Mouse (Mus musculus): ENCODE data around the gene Col6a6. TPM values are rescaled to one million over a fixed set of nuclear protein-coding genes. Genes with fewer than 3 reads are reported as not detected.
"Not testable (repeated sequence)": the region's sequence is repeated elsewhere in the genome, so short reads cannot be mapped to it uniquely, and the experiment has no call there.

Gene Col6a6
- polyA plus RNA-seq, 1 experiment from 2014 or later: not detected

GRCm38 (mm10) chr9:105659877-105660276, 168.1 kb downstream of the Col6a6 start:
- Histone ChIP-seq H3K4me2 (ENCODE audit: low read depth, low read length, severe bottlenecking) (no peak overlapping the region), H3K27me3 (ENCODE audit: control insufficient read depth, insufficient read depth, low read length) (no peaks in the 10 kb centered on the region), H3K4me3 (ENCODE audit: low read depth, low read length) (no peak overlapping the region), H3K36me3 (ENCODE audit: control insufficient read depth, insufficient read depth, low read length) (no peaks in the 10 kb centered on the region), H3K4me1 (replicated peaks; ENCODE audit: control insufficient read depth, insufficient read depth, low read length) (no peaks in the 10 kb centered on the region), H3K9ac (ENCODE audit: low read length) (no peak overlapping the region), H3K9me3 (ENCODE audit: control insufficient read depth, low read length) (no peaks in the 10 kb centered on the region), H3K27ac (ENCODE audit: low read depth, low read length) (no peak overlapping the region)
- 89% methylated on average over 6 of the region's 6 CpGs for WGBS
- ATAC-seq (replicated peaks; ENCODE audit: low FRiP score) (no peak), DNase-seq (ENCODE audit: low spot score) (no peak)

GRCm38 (mm10) chr9:105658216-105658615, 169.7 kb downstream of the Col6a6 start:
- Histone ChIP-seq H3K9ac (ENCODE audit: low read length) (no peak overlapping the region), H3K27me3 (ENCODE audit: control insufficient read depth, insufficient read depth, low read length) (no peaks in the 10 kb centered on the region), H3K4me3 (ENCODE audit: low read depth, low read length) (no peak overlapping the region), H3K4me2 (ENCODE audit: low read depth, low read length, severe bottlenecking) (no peak overlapping the region), H3K36me3 (ENCODE audit: control insufficient read depth, insufficient read depth, low read length) (no peaks in the 10 kb centered on the region; the same call in 1 of the 2 replicates), H3K27ac (ENCODE audit: low read depth, low read length) (no peak overlapping the region), H3K9me3 (ENCODE audit: control insufficient read depth, low read length) (no peaks in the 10 kb centered on the region), H3K4me1 (replicated peaks; ENCODE audit: control insufficient read depth, insufficient read depth, low read length) (no peaks in the 10 kb centered on the region)
- WGBS: 96% methylated on average over 12 of the region's 12 CpGs
- DNase-seq (ENCODE audit: low spot score) (no peak), ATAC-seq (replicated peaks; ENCODE audit: low FRiP score) (no peak)

DNA sequence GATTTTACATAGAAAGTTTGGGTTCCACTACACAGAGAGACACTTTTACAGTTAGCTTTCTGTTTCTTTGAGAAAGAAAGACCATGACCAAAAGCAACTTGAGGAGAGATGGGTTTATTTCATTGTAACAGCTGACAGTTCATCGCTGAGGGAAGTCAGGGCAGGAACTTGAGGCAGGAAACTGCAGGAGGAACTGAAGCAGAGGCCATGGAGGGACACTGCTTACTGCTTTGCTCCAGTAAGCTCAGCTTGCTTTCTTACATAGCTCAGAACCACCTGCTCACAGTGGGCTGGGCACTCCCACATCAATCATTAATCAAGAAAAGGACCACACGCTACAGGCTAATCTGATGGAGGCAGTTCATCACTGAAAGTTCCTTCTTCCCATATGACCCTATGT, 171.8 kb downstream of the Col6a6 start:
- Histone ChIP-seq H3K4me2 (ENCODE audit: low read depth, low read length, severe bottlenecking) (no peak overlapping the region), H3K27ac (ENCODE audit: low read depth, low read length) (no peak overlapping the region), H3K4me1 (replicated peaks; ENCODE audit: control insufficient read depth, insufficient read depth, low read length) (no peaks in the 10 kb centered on the region), H3K9me3 (ENCODE audit: control insufficient read depth, low read length) (no peaks in the 10 kb centered on the region), H3K36me3 (ENCODE audit: control insufficient read depth, insufficient read depth, low read length) (no peaks in the 10 kb centered on the region; the same call in 1 of the 2 replicates), H3K9ac (ENCODE audit: low read length) (no peak overlapping the region), H3K4me3 (ENCODE audit: low read depth, low read length) (no peak overlapping the region), H3K27me3 (ENCODE audit: control insufficient read depth, insufficient read depth, low read length) (no peaks in the 10 kb centered on the region)
- no peak for DNase-seq (ENCODE audit: low spot score)
- no peak for ATAC-seq (replicated peaks; ENCODE audit: low FRiP score)
- WGBS: 85% methylated on average over 2 of the region's 2 CpGs

DNA sequence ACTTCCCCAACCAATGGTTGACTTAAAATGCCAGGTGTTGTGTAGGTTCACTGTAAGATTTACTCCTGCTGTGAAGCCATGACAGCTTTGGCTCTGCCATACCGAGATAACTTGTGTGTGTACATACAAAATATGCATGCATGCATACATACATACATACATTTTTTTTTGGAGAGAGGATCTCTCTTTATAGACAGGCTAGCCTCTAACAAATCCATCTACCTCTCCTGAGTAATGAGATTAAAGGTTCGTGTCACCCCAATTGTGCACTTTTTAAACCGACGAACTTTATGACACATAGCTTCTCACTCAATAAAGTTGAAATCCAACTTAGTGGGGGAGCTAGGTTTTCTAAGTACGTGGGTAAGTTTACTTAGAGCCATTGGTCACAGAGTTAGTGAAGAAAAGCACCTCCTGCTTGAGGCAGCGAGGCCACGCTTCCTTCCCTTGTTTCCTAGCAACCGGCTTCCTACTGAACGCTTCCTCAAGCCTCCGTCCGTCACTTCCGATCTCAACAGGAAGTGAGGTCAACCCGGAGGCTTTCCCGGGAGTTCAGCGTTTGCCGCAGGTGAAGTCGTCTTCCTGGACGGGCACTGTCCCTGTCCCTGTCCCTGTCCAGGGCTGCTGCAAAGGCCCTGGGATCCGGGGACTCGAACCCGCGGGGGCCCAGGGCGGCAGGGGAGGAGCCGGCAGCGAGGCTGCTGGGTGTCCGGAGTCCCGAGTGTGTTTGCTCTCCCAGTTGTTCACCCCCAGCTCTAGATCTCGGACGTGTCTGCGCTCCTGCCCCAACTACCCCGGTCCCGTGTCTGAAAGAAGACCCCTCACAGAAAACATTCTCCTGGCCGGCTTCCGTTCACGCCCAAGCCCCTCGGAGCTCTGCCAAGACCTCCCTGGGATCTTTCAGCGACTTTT, 185.2 kb downstream of the Col6a6 start, which contains the start of gene Pik3r4:
Gene Pik3r4, plus strand, starts transcription at position 519 of the 912 bp plus-strand sequence.
- Histone ChIP-seq H3K4me1 (replicated peaks; ENCODE audit: control insufficient read depth, insufficient read depth, low read length) (0 out of 2 replicates have a peak, but pooled peaks cover 2% of the 10 kb centered on the region), H3K9me3 (ENCODE audit: control insufficient read depth, low read length) (no peaks in the 10 kb centered on the region), H3K9ac (ENCODE audit: low read length) (peak within 1 kb of the TSS; percentile 87), H3K36me3 (ENCODE audit: control insufficient read depth, insufficient read depth, low read length) (no peaks in the 10 kb centered on the region; the same call in 1 of the 2 replicates), H3K4me3 (ENCODE audit: low read depth, low read length) (peak within 1 kb of the TSS; percentile 76), H3K27ac (ENCODE audit: low read depth, low read length) (no peak within 1 kb of the TSS), H3K4me2 (ENCODE audit: low read depth, low read length, severe bottlenecking) (peak within 1 kb of the TSS; percentile 66), H3K27me3 (ENCODE audit: control insufficient read depth, insufficient read depth, low read length) (no peaks in the 10 kb centered on the region)
- peak; percentile 81 for DNase-seq (ENCODE audit: low spot score)
- 6% methylated on average over 37 of the region's 37 CpGs for WGBS
- peak; percentile 96 for ATAC-seq (replicated peaks; ENCODE audit: low FRiP score)

DNA sequence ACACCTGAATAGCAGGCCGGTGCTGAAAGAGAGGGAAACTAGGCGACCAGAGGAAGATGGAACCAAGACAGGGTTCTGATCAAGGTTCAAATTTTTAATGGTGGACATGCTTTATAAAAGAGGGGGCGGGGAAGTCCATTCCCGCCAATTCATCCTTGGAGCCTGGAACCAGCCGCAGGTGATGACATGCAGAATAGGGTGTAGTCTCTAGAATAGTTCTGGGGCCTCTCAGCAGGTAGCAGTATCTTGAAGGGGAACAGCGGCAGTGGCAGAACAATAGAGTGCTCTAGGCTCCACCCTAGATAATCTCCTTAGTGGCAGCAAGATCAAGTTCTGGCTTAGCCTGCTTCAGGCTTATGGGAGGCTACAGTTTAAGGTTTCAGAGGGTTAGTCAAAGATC, 186.6 kb downstream of the Col6a6 start:
- WGBS: 67% methylated on average over 6 of the region's 6 CpGs
- not testable (repeated sequence) for H3K4me3 ChIP-seq (ENCODE audit: low read depth, low read length); H3K27me3 ChIP-seq (ENCODE audit: control insufficient read depth, insufficient read depth, low read length); H3K4me2 ChIP-seq (ENCODE audit: low read depth, low read length, severe bottlenecking); ATAC-seq (replicated peaks; ENCODE audit: low FRiP score); H3K4me1 ChIP-seq (replicated peaks; ENCODE audit: control insufficient read depth, insufficient read depth, low read length); H3K9ac ChIP-seq (ENCODE audit: low read length); H3K36me3 ChIP-seq (ENCODE audit: control insufficient read depth, insufficient read depth, low read length); H3K27ac ChIP-seq (ENCODE audit: low read depth, low read length); DNase-seq (ENCODE audit: low spot score); H3K9me3 ChIP-seq (ENCODE audit: control insufficient read depth, low read length)

Other genes starting within 250 kb of the Col6a6 start
- 25.4 and 27.1 TPM in 2 replicates for gene Pik3r4, start 185.2 kb downstream of the Col6a6 start, polyA plus RNA-seq (2014; fragmentation: Nextera tagmentation; extraction: Ambion mirVana)
- not detected in 2 replicates for gene Col6a5, start 132.5 kb upstream of the Col6a6 start, polyA plus RNA-seq (2014; fragmentation: Nextera tagmentation; extraction: Ambion mirVana)